Mouse (Mus musculus) hematopoietic stem cell, adult 5-6 weeks (primary cell): ENCODE results near the gene Dap3. TPM values are rescaled to one million over a fixed set of nuclear protein-coding genes. Genes with fewer than 3 reads are reported as not detected.
"Not testable (repeated sequence)": the region's sequence is repeated elsewhere in the genome, so short reads cannot be mapped to it uniquely, and the experiment has no call there.

Experiments used
- ATAC-seq, 2 experiments: fragments of 125-278 bp in 1 of 2; replicated peaks in 1 of 2; 2 replicates each; pipeline ENCODE4 v1.8.0; 2016 to 2017; ENCODE audit warnings: inconsistent platforms in 2 of 2, mild to moderate bottlenecking in 2 of 2, moderate number of reproducible peaks in 2 of 2, low read depth in 1 of 2, moderate TSS enrichment in 1 of 2; ENCODE audit not compliant: low FRiP score in 2 of 2, poor library complexity in 2 of 2, severe bottlenecking in 2 of 2, insufficient read depth in 1 of 2, low TSS enrichment in 1 of 2
- total RNA-seq: library from RNA; stranded (forward); fragments of 172-1452, 232-1000 nt; gene quantifications from 2 replicates; pipeline ENCODE4 v1.2.3, GENCODE M21; 2017

Dap3 gene
- total RNA-seq, 1 experiment from 2014 or later, result 67.4 TPM

GRCm38 (mm10) chr3:88921411-88921810 lies 29.6 kb downstream of the Dap3 start:
- no peak for ATAC-seq

GRCm38 (mm10) chr3:88918981-88919380 lies 32.0 kb downstream of the Dap3 start:
- ATAC-seq, result no peak

GRCm38 (mm10) chr3:88914384-88914810 lies 36.6 kb downstream of the Dap3 start:
- ATAC-seq, result no peak

- peak; percentile 96 to 99 for ATAC-seq
Measured at GRCm38 (mm10) chr3:88913511-88914383, 37.2 kb downstream of the Dap3 start, which contains the start of gene Msto1. TSS of gene Msto1 (minus strand) at chr3:88913999.

GRCm38 (mm10) chr3:88912585-88912984 lies 38.4 kb downstream of the Dap3 start:
- no peak for ATAC-seq

GRCm38 (mm10) chr3:88906393-88907159 lies 44.4 kb downstream of the Dap3 start:
- ATAC-seq, result no peak

GRCm38 (mm10) chr3:88905741-88906140 lies 45.2 kb downstream of the Dap3 start:
- ATAC-seq, result no peak

- ATAC-seq, result no peak
Measured at GRCm38 (mm10) chr3:88905209-88905608, 45.8 kb downstream of the Dap3 start.

GRCm38 (mm10) chr3:88904803-88905202 lies 46.2 kb downstream of the Dap3 start:
- ATAC-seq, result no peak

GRCm38 (mm10) chr3:88893011-88893410 lies 58.0 kb downstream of the Dap3 start:
- not testable (repeated sequence) for ATAC-seq

- not testable (repeated sequence) for ATAC-seq
Measured at GRCm38 (mm10) chr3:88882536-88882935, 68.4 kb downstream of the Dap3 start.

Other genes starting within 250 kb of the Dap3 start
- 30.8 and 37.7 TPM in 2 replicates for gene Rit1, start 234.3 kb downstream of the Dap3 start, total RNA-seq
- gene Syt11, start 176.0 kb downstream of the Dap3 start, total RNA-seq, result 4.0 and 4.1 TPM in 2 replicates
- gene Gon4l, start 116.0 kb downstream of the Dap3 start, total RNA-seq, result 28.5 and 44.9 TPM in 2 replicates
- 26.1 and 30.5 TPM in 2 replicates for gene Msto1, start 37.2 kb downstream of the Dap3 start, total RNA-seq
- 45.2 and 49.2 TPM in 2 replicates for gene Ash1l, start 559 bp downstream of the Dap3 start, total RNA-seq
- 8.4 and 15.2 TPM in 2 replicates for gene Rusc1, start 142.1 kb upstream of the Dap3 start, total RNA-seq
- not detected in 2 replicates for gene Gm43738, start 149.9 kb upstream of the Dap3 start, total RNA-seq
- gene Fdps, start 150.8 kb upstream of the Dap3 start, total RNA-seq, result 78.9 and 98.4 TPM in 2 replicates
- 1.9 and 15.5 TPM in 2 replicates for gene Pklr, start 185.0 kb upstream of the Dap3 start, total RNA-seq
- 1.5 and 3.5 TPM in 2 replicates for gene Hcn3, start 209.0 kb upstream of the Dap3 start, total RNA-seq
- gene Clk2, start 213.6 kb upstream of the Dap3 start, total RNA-seq, result 73.3 and 87.2 TPM in 2 replicates
- 23.5 and 23.8 TPM in 2 replicates for gene Scamp3, start 226.3 kb upstream of the Dap3 start, total RNA-seq
- gene Fam189b, start 232.0 kb upstream of the Dap3 start, total RNA-seq, result 7.3 and 8.0 TPM in 2 replicates